Mouse (Mus musculus) adrenal gland, adult 2 months (tissue): ENCODE measurements around the gene Tbrg4. TPM values are rescaled to one million over a fixed set of nuclear protein-coding genes. Genes with fewer than 3 reads are reported as not detected.

Source experiments
- DNase-seq: peaks from one replicate; pipeline ENCODE4 v3.0.0; 2021
- polyA plus RNA-seq: library from polyadenylated mRNA; depleted of rRNA; stranded (reverse); fragments of >200 nt; gene quantifications from 2 replicates; pipeline ENCODE4 v1.2.3, GENCODE M21; 2012; rRNA removed
- total RNA-seq, 2 experiments: library from RNA; stranded (reverse); gene quantifications; 2 replicates each; pipeline ENCODE4 v1.2.3; 2021

Tbrg4 gene
- total and polyA plus RNA-seq, 3 experiments: 68.2 to 91.3 (median 82.2) TPM

GRCm38 (mm10) chr11:6590933-6591675 is 34.8 kb downstream of the Tbrg4 start:
- no peak for DNase-seq

- DNase-seq: no peak
Measured at GRCm38 (mm10) chr11:6589838-6590237, 36.0 kb downstream of the Tbrg4 start.

GRCm38 (mm10) chr11:6588295-6588694 is 37.6 kb downstream of the Tbrg4 start:
- no peak for DNase-seq

- no peak for DNase-seq
Measured at GRCm38 (mm10) chr11:6587249-6587940, 38.5 kb downstream of the Tbrg4 start.

GRCm38 (mm10) chr11:6586660-6587059 is 39.2 kb downstream of the Tbrg4 start:
- no peak for DNase-seq

- no peak for DNase-seq
Measured at GRCm38 (mm10) chr11:6585748-6586147, 40.1 kb downstream of the Tbrg4 start.

- no peak for DNase-seq
Measured at GRCm38 (mm10) chr11:6581560-6581959, 44.3 kb downstream of the Tbrg4 start.

- no peak for DNase-seq
Measured at GRCm38 (mm10) chr11:6580065-6580750, 45.7 kb downstream of the Tbrg4 start.

GRCm38 (mm10) chr11:6579361-6579760 is 46.5 kb downstream of the Tbrg4 start:
- DNase-seq: no peak

- no peak for DNase-seq
Measured at GRCm38 (mm10) chr11:6576151-6576550, 49.7 kb downstream of the Tbrg4 start.

GRCm38 (mm10) chr11:6569410-6569777 is 56.5 kb downstream of the Tbrg4 start:
- DNase-seq: peak; percentile 74

GRCm38 (mm10) chr11:6568584-6569409 is 57.1 kb downstream of the Tbrg4 start:
- DNase-seq: peak; percentile 30

- no peak for DNase-seq
Measured at GRCm38 (mm10) chr11:6567951-6568350, 57.9 kb downstream of the Tbrg4 start.

- no peak for DNase-seq
Measured at GRCm38 (mm10) chr11:6566496-6566895, 59.4 kb downstream of the Tbrg4 start.

Other genes with a start within 250 kb of the Tbrg4 start
- gene Zmiz2, start 237.0 kb downstream of the Tbrg4 start, total RNA-seq: 10 to 100 TPM; 50.5 to 52.8 TPM
- 71.1 and 85.0 TPM in 2 replicates for gene Zmiz2, start 237.0 kb downstream of the Tbrg4 start, polyA plus RNA-seq
- 1,000 to 10,000 TPM; 1,264 to 1,797 TPM for gene Ppia, start 210.6 kb downstream of the Tbrg4 start, total RNA-seq
- 237 and 265 TPM in 2 replicates for gene Ppia, start 210.6 kb downstream of the Tbrg4 start, polyA plus RNA-seq
- gene H2afv, start 181.6 kb downstream of the Tbrg4 start, total RNA-seq: 10 to 100 TPM; 39.2 to 86.1 TPM
- gene H2afv, start 181.6 kb downstream of the Tbrg4 start, polyA plus RNA-seq: 15.0 and 17.4 TPM in 2 replicates
- 10 to 100 TPM; 48.9 to 58.7 TPM for gene Purb, start 150.2 kb downstream of the Tbrg4 start, total RNA-seq
- gene Purb, start 150.2 kb downstream of the Tbrg4 start, polyA plus RNA-seq: 10.1 and 11.0 TPM in 2 replicates
- gene Myo1g, start 105.1 kb downstream of the Tbrg4 start, total RNA-seq: 1 to 10 TPM; 2.1 to 2.6 TPM
- gene Myo1g, start 105.1 kb downstream of the Tbrg4 start, polyA plus RNA-seq: 3.8 and 4.7 TPM in 2 replicates
- 10 to 100 TPM; 38.8 to 47.9 TPM for gene Ccm2, start 79.2 kb downstream of the Tbrg4 start, total RNA-seq
- gene Ccm2, start 79.2 kb downstream of the Tbrg4 start, polyA plus RNA-seq: 47.0 and 48.1 TPM in 2 replicates
- 1 to 10 TPM; 1.6 to 2.2 TPM for gene Nacad, start 20.0 kb downstream of the Tbrg4 start, total RNA-seq
- gene Nacad, start 20.0 kb downstream of the Tbrg4 start, polyA plus RNA-seq: 1.2 and 2.2 TPM in 2 replicates
- not detected for gene Wap, start 12.6 kb upstream of the Tbrg4 start, total RNA-seq
- not detected in 2 replicates for gene Wap, start 12.6 kb upstream of the Tbrg4 start, polyA plus RNA-seq
- gene Ramp3, start 32.5 kb upstream of the Tbrg4 start, total RNA-seq: 10 to 100 TPM; 15.9 to 21.7 TPM
- 25.3 and 30.7 TPM in 2 replicates for gene Ramp3, start 32.5 kb upstream of the Tbrg4 start, polyA plus RNA-seq
- not detected for gene Gm11983, start 211.6 kb upstream of the Tbrg4 start, total RNA-seq
- gene Gm11983, start 211.6 kb upstream of the Tbrg4 start, polyA plus RNA-seq: not detected in 2 replicates